Mouse (Mus musculus) small intestine, adult 2 months (tissue): Measurements from ENCODE around the gene Parm1.

Experiments
- CTCF ChIP-seq: fragments of 200-500 bp; IDR thresholded peaks from 2 replicates; pipeline ENCODE4 v1.5.1; 2012; ENCODE audit warnings: low read depth, mild to moderate bottlenecking, control low read depth, inconsistent platforms, low read length, moderate library complexity, mixed read lengths; ENCODE audit not compliant: insufficient replicate concordance, insufficient read length; ENCODE audit errors: extremely low read depth
- POLR2A ChIP-seq: fragments of 200-500 bp; IDR thresholded peaks from 2 replicates; pipeline ENCODE4 v1.6.1; 2012; ENCODE audit warnings: low read depth, mild to moderate bottlenecking, control low read depth, inconsistent platforms, low read length, moderate library complexity

GRCm38 (mm10) chr5:91578924-91579323 is 61.5 kb downstream of the Parm1 start:
- TF ChIP-seq CTCF (no peak), POLR2A (no peak)
